Mouse (Mus musculus): ENCODE data around the gene Rfc3. TPM values are rescaled to one million over a fixed set of nuclear protein-coding genes. Genes with fewer than 3 reads are reported as not detected.

Gene Rfc3
- polyA plus RNA-seq, 1 experiment from 2014 or later = 75.6 TPM

Other genes with a start within 250 kb of the Rfc3 start
- gene Gm42906, start 223.1 kb downstream of the Rfc3 start, polyA plus RNA-seq (2015; fragmentation: Nextera tagmentation; extraction: Ambion mirVana) = not detected in 2 replicates
- 0.04 TPM in 1 of 2 replicates, not detected in the other for gene Vmn2r18, start 45.2 kb downstream of the Rfc3 start, polyA plus RNA-seq (2015; fragmentation: Nextera tagmentation; extraction: Ambion mirVana)

All from limb, embryonic 15.5 days (tissue).